Mouse (Mus musculus) liver, adult 2 months (tissue): ENCODE measurements at regions not wholly inside any gene's neighbourhood (a gene's known extent, or its start where the extent isn't known, plus 50 kb on each side); places are given as distances from the start of the nearest gene placed in this dataset.
A peak's percentile ranks its signal among the peaks of the same experiment; 100 is the strongest.

Experiments
- CTCF ChIP-seq: fragments of 200-500 bp; IDR thresholded peaks from 2 replicates; pipeline ENCODE4 v1.5.1; 2011; ENCODE audit warnings: low read depth, low read length, control low read depth
- POLR2A ChIP-seq: fragments of 200-500 bp; IDR thresholded peaks from 2 replicates; pipeline ENCODE4 v1.6.1; 2011; ENCODE audit warnings: low read length, control low read depth; ENCODE audit not compliant: insufficient read depth; ENCODE audit errors: extremely low read depth

- TF ChIP-seq POLR2A = no peak
- peak; percentile 5; the same call in 1 of the 2 replicates for TF ChIP-seq CTCF
Observed at GRCm38 (mm10) chr6:22496471-22496870, 140.4 kb upstream of the Fam3c start.
